Mouse (Mus musculus): ENCODE measurements around the gene Ccnd3. TPM values are rescaled to one million over a fixed set of nuclear protein-coding genes. Genes with fewer than 3 reads are reported as not detected.
"Not testable (repeated sequence)": the region's sequence is repeated elsewhere in the genome, so short reads cannot be mapped to it uniquely, and the experiment has no call there.

Gene Ccnd3
- polyA plus RNA-seq, 1 experiment from 2014 or later: 341 TPM

DNA sequence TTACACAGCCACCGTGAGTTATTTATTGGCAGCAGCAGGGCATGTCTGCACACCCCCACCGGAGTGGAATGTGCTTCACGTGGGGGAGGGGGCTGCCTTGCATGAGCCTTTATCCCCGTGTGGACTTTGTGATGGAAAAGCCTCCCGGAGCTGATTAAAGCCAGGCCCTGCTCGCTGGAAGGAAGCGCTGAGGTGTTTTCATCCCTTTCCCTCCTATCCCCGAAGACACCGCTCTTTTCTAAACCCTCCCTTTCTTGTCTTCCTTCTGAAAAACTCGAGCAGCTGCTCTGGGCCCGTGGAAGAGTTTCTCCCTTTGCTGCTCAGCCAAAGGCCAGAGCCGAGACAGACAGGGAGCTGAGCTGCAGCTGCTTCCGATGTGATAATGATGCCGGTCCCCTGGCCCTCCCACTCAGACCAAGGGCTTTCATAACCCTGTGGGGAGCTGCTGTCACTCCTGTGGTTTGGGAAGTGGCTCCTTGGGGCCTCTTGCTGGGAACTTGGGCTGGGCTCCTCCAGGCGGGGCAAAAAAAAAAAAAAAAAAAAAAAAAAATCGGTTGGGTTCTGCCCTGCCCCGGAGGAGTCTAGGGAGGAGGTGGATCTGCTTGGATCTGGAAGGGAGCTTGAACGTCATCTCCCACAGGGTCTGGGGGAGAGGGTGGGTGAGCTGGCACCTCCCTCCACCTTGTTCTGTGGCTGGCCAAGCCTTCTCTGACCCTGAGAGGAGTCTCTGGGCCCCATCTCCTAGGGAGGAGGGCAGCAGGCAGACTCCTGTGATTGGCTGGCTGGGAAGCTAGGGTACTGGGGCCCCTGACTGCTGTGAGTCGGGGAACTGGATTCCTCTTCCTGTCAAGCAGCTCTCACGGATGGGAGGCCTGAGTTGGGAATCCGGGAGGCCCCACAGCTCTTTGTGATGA lies 90.7 kb downstream of the Ccnd3 start:
- H3K36me3 ChIP-seq: peaks cover 37% of the 10 kb centered on the region
- H3K27ac ChIP-seq (replicated peaks): peak overlapping the region; percentile 95
- peak; percentile 88 for DNase-seq (ENCODE audit: low spot score)
- H3K27me3 ChIP-seq (ENCODE audit: low read depth, poor library complexity, severe bottlenecking): no peaks in the 10 kb centered on the region
- peak overlapping the region; percentile 96 for H3K4me3 ChIP-seq
- H3K9me3 ChIP-seq (replicated peaks): no peaks in the 10 kb centered on the region
- under 1% methylated on average over 21 of the region's 21 CpGs for WGBS
- H3K4me1 ChIP-seq: peaks cover 59% of the 10 kb centered on the region

DNA sequence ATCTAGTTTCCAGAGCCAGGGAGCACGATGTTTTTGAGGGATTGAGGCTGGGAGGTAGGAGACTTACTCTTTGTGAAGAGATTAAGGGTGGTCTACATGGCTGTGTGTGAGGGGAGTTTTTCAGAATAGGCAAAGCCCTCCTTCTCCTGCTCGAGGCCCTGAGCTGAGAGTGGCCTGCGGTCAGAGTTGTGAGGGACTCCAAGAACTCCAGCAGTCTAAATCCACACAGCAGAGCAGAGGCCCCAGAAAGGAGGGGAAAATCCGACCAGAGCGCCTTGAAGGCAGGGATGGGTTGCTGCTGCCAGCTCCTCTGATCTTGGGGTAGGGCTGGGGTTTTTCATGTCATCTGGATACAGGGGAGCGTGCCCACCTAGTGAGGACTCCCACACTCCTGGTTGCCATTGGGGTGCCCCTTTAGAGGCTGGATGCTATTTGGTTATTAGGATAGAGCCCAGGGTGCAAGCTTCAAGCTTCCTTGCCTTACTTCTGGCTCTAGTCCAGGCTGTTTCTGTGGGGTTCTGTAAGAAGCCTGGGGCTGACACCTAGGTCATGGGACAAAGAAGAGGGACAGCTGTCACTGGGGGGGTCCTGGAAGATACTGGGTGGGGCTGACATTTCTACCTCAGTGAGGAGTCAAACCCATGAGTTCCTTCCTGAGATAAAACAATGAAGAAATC lies 91.4 kb downstream of the Ccnd3 start:
- no peaks in the 10 kb centered on the region for H3K9me3 ChIP-seq (replicated peaks)
- H3K4me1 ChIP-seq: peaks cover 59% of the 10 kb centered on the region
- WGBS: 19% methylated on average over 6 of the region's 6 CpGs
- no peak for DNase-seq (ENCODE audit: low spot score)
- no peaks in the 10 kb centered on the region for H3K27me3 ChIP-seq (ENCODE audit: low read depth, poor library complexity, severe bottlenecking)
- H3K27ac ChIP-seq (replicated peaks): peak overlapping the region; percentile 95
- H3K4me3 ChIP-seq: peak overlapping the region; percentile 96
- H3K36me3 ChIP-seq: peaks cover 45% of the 10 kb centered on the region

DNA sequence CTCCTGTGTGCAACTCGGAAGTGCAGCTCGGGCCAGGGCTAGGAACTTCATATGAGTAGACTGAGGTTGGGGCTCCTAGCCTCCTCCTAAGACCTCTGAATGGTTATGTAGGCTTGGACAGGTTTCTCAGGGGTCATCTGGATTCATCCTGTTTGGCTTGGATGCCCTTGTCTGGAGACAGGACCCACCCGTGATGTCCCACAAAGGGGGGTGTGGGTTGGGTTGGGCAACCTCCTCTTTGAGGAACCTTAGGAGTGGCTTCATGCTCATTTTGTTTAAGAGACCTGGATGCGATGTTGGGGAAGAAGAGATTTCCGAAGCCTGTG lies 92.0 kb downstream of the Ccnd3 start:
- H3K27me3 ChIP-seq (ENCODE audit: low read depth, poor library complexity, severe bottlenecking): no peaks in the 10 kb centered on the region
- peak overlapping the region; percentile 96 for H3K4me3 ChIP-seq
- H3K4me1 ChIP-seq: peaks cover 59% of the 10 kb centered on the region
- peak; percentile 18 for DNase-seq (ENCODE audit: low spot score)
- 62% methylated on average over 5 of the region's 5 CpGs for WGBS
- peak overlapping the region; percentile 95 for H3K27ac ChIP-seq (replicated peaks)
- no peaks in the 10 kb centered on the region for H3K9me3 ChIP-seq (replicated peaks)
- H3K36me3 ChIP-seq: peaks cover 50% of the 10 kb centered on the region

DNA sequence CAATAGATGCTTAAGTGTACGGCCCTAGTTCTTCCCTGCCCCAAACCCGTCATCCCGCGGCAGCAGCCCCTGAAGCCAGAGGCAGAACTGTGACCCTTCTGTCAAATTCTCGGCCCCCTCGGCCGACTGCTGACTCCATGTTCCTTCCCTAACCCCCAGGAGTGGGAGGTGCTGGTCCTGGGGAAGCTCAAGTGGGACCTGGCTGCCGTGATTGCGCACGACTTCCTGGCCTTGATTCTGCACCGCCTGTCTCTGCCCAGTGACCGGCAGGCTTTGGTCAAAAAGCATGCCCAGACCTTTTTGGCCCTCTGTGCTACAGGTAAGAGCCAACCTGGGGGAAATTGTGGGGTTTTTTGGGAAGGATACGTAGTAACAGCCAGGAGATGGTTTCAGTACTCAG lies 92.4 kb downstream of the Ccnd3 start:
- no peak for DNase-seq (ENCODE audit: low spot score)
- Histone ChIP-seq H3K4me3 (peak overlapping the region; percentile 96), H3K9me3 (replicated peaks) (no peaks in the 10 kb centered on the region), H3K27me3 (ENCODE audit: low read depth, poor library complexity, severe bottlenecking) (no peaks in the 10 kb centered on the region), H3K36me3 (peaks cover 54% of the 10 kb centered on the region), H3K4me1 (peaks cover 59% of the 10 kb centered on the region), H3K27ac (replicated peaks) (peak overlapping the region; percentile 95)
- WGBS: 71% methylated on average over 13 of the region's 13 CpGs

GRCm38 (mm10) chr17:47597838-47598579 lies 93.2 kb downstream of the Ccnd3 start:
- H3K27ac ChIP-seq (replicated peaks): peak overlapping the region; percentile 95
- H3K4me3 ChIP-seq: peak overlapping the region; percentile 96
- 35% methylated on average over 10 of the region's 10 CpGs for WGBS
- H3K27me3 ChIP-seq (ENCODE audit: low read depth, poor library complexity, severe bottlenecking): no peaks in the 10 kb centered on the region
- peaks cover 51% of the 10 kb centered on the region for H3K4me1 ChIP-seq
- peaks cover 62% of the 10 kb centered on the region for H3K36me3 ChIP-seq
- no peaks in the 10 kb centered on the region for H3K9me3 ChIP-seq (replicated peaks)
- peak; percentile 51 for DNase-seq (ENCODE audit: low spot score)

GRCm38 (mm10) chr17:47598580-47599304 lies 93.9 kb downstream of the Ccnd3 start:
- not testable (repeated sequence) for H3K9me3 ChIP-seq (replicated peaks); H3K27me3 ChIP-seq (ENCODE audit: low read depth, poor library complexity, severe bottlenecking); DNase-seq (ENCODE audit: low spot score)
- peaks cover 67% of the 10 kb centered on the region for H3K36me3 ChIP-seq
- peaks cover 47% of the 10 kb centered on the region for H3K4me1 ChIP-seq
- H3K27ac ChIP-seq (replicated peaks): peak overlapping the region; percentile 68
- H3K4me3 ChIP-seq: peak overlapping the region; percentile 96; the same call in 1 of the 2 replicates
- WGBS: 85% methylated on average over 10 of the region's 10 CpGs

GRCm38 (mm10) chr17:47599511-47600297 lies 94.9 kb downstream of the Ccnd3 start:
- Histone ChIP-seq H3K27me3 (ENCODE audit: low read depth, poor library complexity, severe bottlenecking) (no peaks in the 10 kb centered on the region), H3K36me3 (peaks cover 76% of the 10 kb centered on the region), H3K9me3 (replicated peaks) (no peaks in the 10 kb centered on the region), H3K4me3 (no peak overlapping the region), H3K27ac (replicated peaks) (no peak overlapping the region), H3K4me1 (peaks cover 40% of the 10 kb centered on the region)
- 83% methylated on average over 11 of the region's 11 CpGs for WGBS
- DNase-seq (ENCODE audit: low spot score): no peak

- Histone ChIP-seq H3K9me3 (replicated peaks) (no peaks in the 10 kb centered on the region), H3K4me3 (no peak overlapping the region), H3K27me3 (ENCODE audit: low read depth, poor library complexity, severe bottlenecking) (no peaks in the 10 kb centered on the region), H3K27ac (replicated peaks) (no peak overlapping the region), H3K4me1 (peaks cover 29% of the 10 kb centered on the region), H3K36me3 (peaks cover 87% of the 10 kb centered on the region)
- DNase-seq (ENCODE audit: low spot score): no peak
- 92% methylated on average over 13 of the region's 13 CpGs for whole genome bisulfite sequencing
These were observed 95.9 kb downstream of the Ccnd3 start for GRCm38 (mm10) chr17:47600601-47601388.

DNA sequence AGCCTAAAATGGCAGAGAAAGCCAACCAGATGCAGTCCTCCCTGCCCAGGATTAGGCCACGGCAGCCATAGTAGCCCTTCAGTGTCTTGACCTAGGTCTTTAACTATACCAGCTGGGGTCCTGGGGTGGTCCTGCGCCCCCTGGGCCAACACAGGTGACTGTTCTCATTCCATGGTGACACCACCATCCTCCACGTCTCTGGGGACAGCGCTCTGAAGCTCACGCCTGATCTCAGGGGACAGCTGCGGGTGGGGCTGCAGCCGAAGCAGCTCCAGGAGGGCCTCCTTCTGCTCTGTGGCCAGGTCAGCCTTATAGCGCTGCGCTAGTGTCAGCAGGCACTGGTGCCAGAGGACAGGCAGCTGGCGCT lies 96.5 kb downstream of the Ccnd3 start:
- DNase-seq (ENCODE audit: low spot score): no peak
- Histone ChIP-seq H3K27ac (replicated peaks) (no peak overlapping the region), H3K4me3 (no peak overlapping the region), H3K27me3 (ENCODE audit: low read depth, poor library complexity, severe bottlenecking) (no peaks in the 10 kb centered on the region), H3K4me1 (peaks cover 23% of the 10 kb centered on the region), H3K9me3 (replicated peaks) (no peaks in the 10 kb centered on the region), H3K36me3 (peaks cover 93% of the 10 kb centered on the region)
- WGBS: 96% methylated on average over 10 of the region's 10 CpGs

DNA sequence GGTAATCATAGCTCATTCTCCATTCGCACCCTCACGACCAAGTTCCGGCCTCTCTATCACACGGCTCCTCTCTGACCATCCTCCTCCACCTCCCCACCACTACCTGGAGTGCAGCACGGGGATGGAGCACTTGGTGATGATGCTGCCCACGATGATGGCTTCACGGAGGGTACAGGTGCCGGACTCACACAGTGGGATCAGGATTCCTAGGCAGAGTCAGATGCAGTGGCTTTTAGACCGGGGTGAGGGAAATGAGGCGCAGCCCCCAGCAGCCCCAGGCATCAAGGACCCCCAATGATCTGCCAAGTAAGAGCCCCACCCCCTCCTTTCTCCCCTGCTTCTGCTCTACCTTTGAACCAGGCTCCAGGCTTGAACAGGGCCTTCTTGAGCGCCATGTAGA lies 97.4 kb downstream of the Ccnd3 start:
- Histone ChIP-seq H3K9me3 (replicated peaks) (no peaks in the 10 kb centered on the region), H3K36me3 (peaks cover 96% of the 10 kb centered on the region), H3K27ac (replicated peaks) (no peak overlapping the region), H3K27me3 (ENCODE audit: low read depth, poor library complexity, severe bottlenecking) (no peaks in the 10 kb centered on the region), H3K4me3 (no peak overlapping the region), H3K4me1 (peaks cover 14% of the 10 kb centered on the region)
- DNase-seq (ENCODE audit: low spot score): no peak
- 94% methylated on average over 11 of the region's 11 CpGs for WGBS

DNA sequence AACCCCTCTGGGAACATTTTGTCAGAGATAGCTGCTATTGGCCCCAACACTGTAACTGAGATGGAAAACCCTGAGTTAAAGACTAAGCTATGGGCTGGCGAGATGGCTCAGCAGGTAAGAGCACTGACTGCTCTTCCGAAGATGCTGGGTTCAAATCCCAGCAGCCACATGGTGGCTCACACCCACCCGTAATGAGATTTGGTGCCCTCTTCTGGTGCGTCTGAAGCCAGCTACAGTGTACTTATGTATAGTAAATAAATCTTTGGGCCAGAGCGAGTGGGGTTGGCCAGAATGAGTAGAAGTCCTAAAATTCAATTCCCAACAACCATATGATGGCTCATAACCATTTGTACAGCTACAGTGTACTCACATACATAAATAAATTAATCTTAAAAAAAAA lies 101.4 kb downstream of the Ccnd3 start:
- Histone ChIP-seq H3K9me3 (replicated peaks) (no peaks in the 10 kb centered on the region), H3K36me3 (peaks cover 76% of the 10 kb centered on the region), H3K4me1 (peaks cover 10% of the 10 kb centered on the region), H3K27me3 (ENCODE audit: low read depth, poor library complexity, severe bottlenecking) (no peaks in the 10 kb centered on the region), H3K27ac (replicated peaks) (no peak overlapping the region), H3K4me3 (no peak overlapping the region)
- no peak for DNase-seq (ENCODE audit: low spot score)
- WGBS: 81% methylated on average over 5 of the region's 5 CpGs

Measured in midbrain, embryonic 10.5 days (tissue).